Mouse (Mus musculus): ENCODE results near the gene Fndc11. TPM values are rescaled to one million over a fixed set of nuclear protein-coding genes. Genes with fewer than 3 reads are reported as not detected.

Fndc11 gene
- polyA plus RNA-seq, 1 experiment from 2014 or later: 0.59 TPM

Other genes starting within 250 kb of the Fndc11 start
- 0.64 and 0.68 TPM in 2 replicates for gene Col20a1, start 233.5 kb upstream of the Fndc11 start, polyA plus RNA-seq (2016; fragmentation: Nextera tagmentation; extraction: Ambion mirVana)
- gene Chrna4, start 176.5 kb upstream of the Fndc11 start, polyA plus RNA-seq (2016; fragmentation: Nextera tagmentation; extraction: Ambion mirVana): 0.97 and 1.4 TPM in 2 replicates
- 0.26 and 0.46 TPM in 2 replicates for gene Kcnq2, start 84.7 kb upstream of the Fndc11 start, polyA plus RNA-seq (2016; fragmentation: Nextera tagmentation; extraction: Ambion mirVana)
- gene Eef1a2, start 63.0 kb upstream of the Fndc11 start, polyA plus RNA-seq (2016; fragmentation: Nextera tagmentation; extraction: Ambion mirVana): 0.10 TPM in 1 of 2 replicates, not detected in the other
- gene Ppdpf, start 32.8 kb upstream of the Fndc11 start, polyA plus RNA-seq (2016; fragmentation: Nextera tagmentation; extraction: Ambion mirVana): 424 and 433 TPM in 2 replicates
- not detected in 2 replicates for gene Ptk6, start 17.2 kb upstream of the Fndc11 start, polyA plus RNA-seq (2016; fragmentation: Nextera tagmentation; extraction: Ambion mirVana)
- gene Srms, start 6.8 kb upstream of the Fndc11 start, polyA plus RNA-seq (2016; fragmentation: Nextera tagmentation; extraction: Ambion mirVana): 0.25 and 0.45 TPM in 2 replicates
- 1.3 and 1.4 TPM in 2 replicates for gene Helz2, start 22.0 kb downstream of the Fndc11 start, polyA plus RNA-seq (2016; fragmentation: Nextera tagmentation; extraction: Ambion mirVana)
- gene Gmeb2, start 68.0 kb downstream of the Fndc11 start, polyA plus RNA-seq (2016; fragmentation: Nextera tagmentation; extraction: Ambion mirVana): 21.0 and 22.5 TPM in 2 replicates
- 0.56 and 5.2 TPM in 2 replicates for gene Stmn3, start 94.5 kb downstream of the Fndc11 start, polyA plus RNA-seq (2016; fragmentation: Nextera tagmentation; extraction: Ambion mirVana)
- gene Rtel1, start 99.7 kb downstream of the Fndc11 start, polyA plus RNA-seq (2016; fragmentation: Nextera tagmentation; extraction: Ambion mirVana): 58.8 and 69.9 TPM in 2 replicates
- gene Zgpat, start 144.9 kb downstream of the Fndc11 start, polyA plus RNA-seq (2016; fragmentation: Nextera tagmentation; extraction: Ambion mirVana): 54.9 and 59.4 TPM in 2 replicates
- gene Arfrp1, start 145.4 kb downstream of the Fndc11 start, polyA plus RNA-seq (2016; fragmentation: Nextera tagmentation; extraction: Ambion mirVana): 77.1 and 79.5 TPM in 2 replicates
- gene Lime1, start 160.1 kb downstream of the Fndc11 start, polyA plus RNA-seq (2016; fragmentation: Nextera tagmentation; extraction: Ambion mirVana): 29.9 and 35.2 TPM in 2 replicates
- gene Zbtb46, start 239.4 kb downstream of the Fndc11 start, polyA plus RNA-seq (2016; fragmentation: Nextera tagmentation; extraction: Ambion mirVana): 8.3 and 9.1 TPM in 2 replicates

All from limb, embryonic 12.5 days (tissue).